Mouse (Mus musculus) forebrain, embryonic 11.5 days (tissue): ENCODE measurements at regions not wholly inside any gene's neighbourhood (a gene's known extent, or its start where the extent isn't known, plus 50 kb on each side); places are given as distances from the start of the nearest gene placed in this dataset.

Experiments
- ATAC-seq: fragments of 200-750 bp; cut with Nextera tagmentation; replicated peaks from 2 replicates; pipeline ENCODE4 v1.8.0; 2017; ENCODE audit warnings: moderate TSS enrichment; ENCODE audit not compliant: low FRiP score
- DNase-seq: peaks from one replicate; pipeline ENCODE4 v3.0.0-alpha.2; 2017; ENCODE audit warnings: low spot score
- H3K27ac ChIP-seq: fragments of 300-500 bp; sonication (generic); 2 replicates; pipeline ENCODE4 v1.5.1; 2014; ENCODE audit warnings: low read depth, low read length
- H3K27me3 ChIP-seq: fragments of 300-500 bp; sonication (generic); 2 replicates; pipeline ENCODE4 v1.6.1; 2014; ENCODE audit warnings: mild to moderate bottlenecking, low read length, mixed read lengths; ENCODE audit not compliant: control insufficient read depth, insufficient read depth
- H3K36me3 ChIP-seq: fragments of 300-500 bp; sonication (generic); 2 replicates; pipeline ENCODE4 v1.6.1; 2014; ENCODE audit warnings: mild to moderate bottlenecking, low read length, moderate library complexity, mixed read lengths; ENCODE audit not compliant: control insufficient read depth, insufficient read depth
- H3K4me1 ChIP-seq: fragments of 300-500 bp; sonication (generic); replicated peaks from 2 replicates; pipeline ENCODE4 v1.6.1; 2014; ENCODE audit warnings: low read length, mixed read lengths; ENCODE audit not compliant: control insufficient read depth, insufficient read depth
- H3K4me2 ChIP-seq: fragments of 300-500 bp; sonication (generic); 2 replicates; pipeline ENCODE4 v1.6.1; 2014; ENCODE audit warnings: low read depth, mild to moderate bottlenecking, low read length, moderate library complexity, mixed read lengths; ENCODE audit not compliant: severe bottlenecking
- H3K4me3 ChIP-seq: fragments of 300-500 bp; sonication (generic); 2 replicates; pipeline ENCODE4 v1.5.1; 2014; ENCODE audit warnings: low read depth, low read length
- H3K9ac ChIP-seq: fragments of 300-500 bp; sonication (generic); 2 replicates; pipeline ENCODE4 v1.6.1; 2014; ENCODE audit warnings: low read length
- H3K9me3 ChIP-seq: fragments of 300-500 bp; sonication (generic); 2 replicates; pipeline ENCODE4 v1.6.1; 2016; ENCODE audit warnings: low read length, mixed read lengths; ENCODE audit not compliant: control insufficient read depth
- WGBS: fragments of 180-500 bp; shearing (Covaris S2); extraction: QIAGEN DNeasy Blood & Tissue Kit; methylation state at CpG from one replicate; pipeline ENCODE4 v1.1.7; 2014; 5-methylcytosine and 5-hydroxymethylcytosine counted together

DNA sequence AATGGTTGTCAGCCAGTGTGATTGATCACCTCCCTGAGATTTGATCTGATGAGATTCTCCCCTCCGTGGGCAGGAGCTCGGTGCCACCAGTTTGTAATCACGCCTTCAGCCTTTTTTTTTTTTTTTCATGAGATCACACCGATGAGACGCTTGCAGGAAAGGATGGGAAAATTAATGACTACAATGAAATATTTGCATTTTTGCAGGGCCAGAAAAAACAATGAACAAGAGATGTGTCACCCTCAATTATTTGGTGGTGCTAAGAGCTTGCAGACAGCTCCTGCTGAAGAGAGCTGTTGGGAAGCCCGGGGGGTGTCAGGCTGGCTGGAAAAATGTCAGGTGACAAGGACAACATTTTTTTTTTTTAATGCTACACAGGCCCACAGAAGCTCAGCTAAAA lies 227.6 kb upstream of the Irx3 start:
- no peak overlapping the region for H3K4me2 ChIP-seq
- H3K9me3 ChIP-seq = no peaks in the 10 kb centered on the region
- H3K36me3 ChIP-seq = no peaks in the 10 kb centered on the region
- H3K27me3 ChIP-seq = peaks cover 31% of the 10 kb centered on the region
- 58% methylated on average over 6 of the region's 6 CpGs for WGBS
- H3K9ac ChIP-seq = no peak overlapping the region
- H3K27ac ChIP-seq = no peak overlapping the region
- no peak overlapping the region for H3K4me3 ChIP-seq
- DNase-seq (no peak), ATAC-seq (no peak)
- peaks cover 2% of the 10 kb centered on the region; the same call in 1 of the 2 replicates for H3K4me1 ChIP-seq

DNA sequence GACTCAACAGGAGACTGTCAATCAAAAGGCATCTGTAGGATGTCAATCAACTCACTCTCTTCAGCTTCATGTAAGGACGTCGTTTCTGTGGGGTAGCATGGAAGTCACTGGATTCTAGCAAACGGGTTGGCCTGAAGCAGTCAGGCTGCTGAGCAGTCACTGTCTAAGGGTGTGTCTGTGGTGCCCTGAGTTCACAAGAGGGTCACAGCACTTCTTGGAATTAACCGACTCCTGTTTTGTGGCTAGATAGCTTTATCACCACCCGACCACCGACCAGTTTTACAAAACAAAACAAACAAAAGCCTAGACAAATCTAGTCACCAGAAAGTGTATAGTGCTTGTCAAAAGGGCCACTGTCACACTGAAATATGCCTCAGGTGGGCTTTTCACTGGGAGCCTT lies 226.4 kb upstream of the Irx3 start:
- Histone ChIP-seq H3K27me3 (peaks cover 38% of the 10 kb centered on the region), H3K4me3 (no peak overlapping the region), H3K4me1 (peaks cover 2% of the 10 kb centered on the region; the same call in 1 of the 2 replicates), H3K36me3 (no peaks in the 10 kb centered on the region), H3K27ac (no peak overlapping the region), H3K9ac (no peak overlapping the region), H3K9me3 (no peaks in the 10 kb centered on the region), H3K4me2 (no peak overlapping the region)
- WGBS = 18% methylated on average over 6 of the region's 6 CpGs
- no peak for DNase-seq
- ATAC-seq = no peak

DNA sequence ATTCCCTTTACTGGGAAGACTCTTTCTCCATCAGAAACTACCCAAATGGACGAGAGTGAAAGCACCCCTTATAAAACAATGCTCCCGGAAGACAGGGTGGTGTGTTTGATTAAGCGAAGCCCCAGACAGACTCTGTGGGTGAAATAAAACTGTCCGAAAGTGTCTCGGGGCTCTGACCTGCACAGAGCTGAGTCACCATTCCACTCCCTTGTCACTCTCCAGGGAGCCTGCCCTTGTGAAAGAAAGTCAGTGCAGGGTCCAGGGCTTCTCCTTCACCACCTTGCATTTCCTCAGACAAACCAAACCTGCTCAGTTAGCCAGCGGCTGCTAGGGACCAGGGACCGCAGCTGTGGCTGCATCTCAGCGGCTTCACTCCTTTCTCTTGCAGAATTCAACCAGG lies 222.3 kb upstream of the Irx3 start:
- DNase-seq (no peak), ATAC-seq (no peak)
- Histone ChIP-seq H3K27me3 (peaks cover 34% of the 10 kb centered on the region), H3K36me3 (no peaks in the 10 kb centered on the region), H3K4me3 (no peak overlapping the region), H3K9ac (no peak overlapping the region), H3K27ac (no peak overlapping the region), H3K9me3 (no peaks in the 10 kb centered on the region), H3K4me1 (no peaks in the 10 kb centered on the region; the same call in 1 of the 2 replicates), H3K4me2 (no peak overlapping the region)
- WGBS = 11% methylated on average over 8 of the region's 8 CpGs

DNA sequence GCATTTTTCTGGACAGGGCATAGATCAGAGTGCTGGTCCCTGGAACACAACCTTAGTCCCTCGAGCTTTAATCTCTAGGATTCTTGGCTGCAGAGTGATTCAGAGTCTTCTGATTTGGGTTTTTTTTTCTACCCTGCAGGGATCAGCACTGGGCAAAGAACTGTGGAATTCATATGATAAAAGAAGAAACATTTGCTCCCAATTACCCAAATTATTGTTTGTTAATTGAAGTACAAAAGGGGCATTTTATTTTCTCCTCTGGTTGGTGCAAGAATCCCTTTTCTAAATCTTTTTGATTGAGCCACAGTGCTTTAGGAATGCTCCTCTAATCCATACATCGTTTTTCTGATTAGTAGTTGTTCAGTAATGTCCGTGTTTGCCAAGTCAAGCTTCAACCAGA lies 219.7 kb upstream of the Irx3 start:
- H3K4me3 ChIP-seq = no peak overlapping the region
- no peak overlapping the region for H3K4me2 ChIP-seq
- WGBS = 63% methylated on average over 3 of the region's 3 CpGs
- ATAC-seq (no peak), DNase-seq (no peak)
- no peak overlapping the region for H3K27ac ChIP-seq
- H3K9ac ChIP-seq = no peak overlapping the region
- no peaks in the 10 kb centered on the region for H3K36me3 ChIP-seq
- peaks cover 23% of the 10 kb centered on the region for H3K27me3 ChIP-seq
- no peaks in the 10 kb centered on the region for H3K9me3 ChIP-seq
- no peaks in the 10 kb centered on the region for H3K4me1 ChIP-seq

DNA sequence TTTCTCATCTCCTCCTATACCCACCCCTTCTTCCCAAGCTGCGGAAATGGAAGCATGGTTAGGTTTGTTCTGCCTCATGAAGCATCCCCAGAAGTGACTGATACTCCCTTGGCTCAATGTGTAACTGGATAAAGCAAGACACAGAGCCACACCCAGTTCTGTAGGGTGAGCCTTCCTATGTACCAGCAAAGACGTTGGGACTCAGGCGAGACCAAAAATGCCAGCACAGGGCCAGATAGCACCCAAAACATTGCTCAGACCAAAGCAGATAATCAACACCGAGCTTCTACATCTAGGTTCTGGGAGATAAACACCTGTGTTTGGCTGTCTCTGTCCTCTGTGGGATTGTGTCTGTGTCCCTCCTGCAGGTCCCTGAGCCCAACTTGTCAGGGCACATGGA lies 212.8 kb upstream of the Irx3 start:
- no peaks in the 10 kb centered on the region for H3K4me1 ChIP-seq

DNA sequence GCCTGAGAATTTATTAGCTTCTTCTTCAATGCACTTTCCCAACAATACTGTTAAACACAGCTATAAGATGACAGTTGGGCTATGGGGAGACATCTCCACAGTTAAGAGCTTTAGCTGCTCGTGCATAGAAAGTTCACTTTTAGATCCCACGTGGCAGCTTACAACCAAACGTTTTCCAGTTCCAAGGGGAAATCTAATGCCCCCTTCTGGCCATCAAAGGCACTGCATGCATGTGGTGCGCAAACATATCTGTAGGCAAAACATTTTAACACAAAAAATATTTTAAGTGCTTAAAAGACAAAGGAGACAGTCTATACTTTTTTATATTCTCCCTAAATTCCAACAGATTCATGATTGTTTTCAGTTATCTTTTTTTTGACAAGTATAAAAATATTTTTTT lies 211.3 kb upstream of the Irx3 start:
- no peaks in the 10 kb centered on the region for H3K9me3 ChIP-seq
- H3K36me3 ChIP-seq = no peaks in the 10 kb centered on the region
- DNase-seq (no peak), ATAC-seq (no peak)
- H3K4me2 ChIP-seq = no peak overlapping the region
- H3K4me3 ChIP-seq = no peak overlapping the region
- no peak overlapping the region for H3K9ac ChIP-seq
- H3K27ac ChIP-seq = no peak overlapping the region
- no peaks in the 10 kb centered on the region for H3K4me1 ChIP-seq
- peaks cover 6% of the 10 kb centered on the region for H3K27me3 ChIP-seq
- WGBS = 59% methylated on average over 4 of the region's 4 CpGs

More for the DNA sequence above, 212.8 kb upstream of the Irx3 start:
- Histone ChIP-seq H3K4me2 (no peak overlapping the region), H3K9ac (no peak overlapping the region), H3K27me3 (peaks cover 4% of the 10 kb centered on the region), H3K36me3 (no peaks in the 10 kb centered on the region), H3K4me3 (no peak overlapping the region), H3K9me3 (no peaks in the 10 kb centered on the region), H3K27ac (no peak overlapping the region)
- WGBS = 90% methylated on average over 4 of the region's 4 CpGs
- no peak for ATAC-seq
- DNase-seq = no peak

DNA sequence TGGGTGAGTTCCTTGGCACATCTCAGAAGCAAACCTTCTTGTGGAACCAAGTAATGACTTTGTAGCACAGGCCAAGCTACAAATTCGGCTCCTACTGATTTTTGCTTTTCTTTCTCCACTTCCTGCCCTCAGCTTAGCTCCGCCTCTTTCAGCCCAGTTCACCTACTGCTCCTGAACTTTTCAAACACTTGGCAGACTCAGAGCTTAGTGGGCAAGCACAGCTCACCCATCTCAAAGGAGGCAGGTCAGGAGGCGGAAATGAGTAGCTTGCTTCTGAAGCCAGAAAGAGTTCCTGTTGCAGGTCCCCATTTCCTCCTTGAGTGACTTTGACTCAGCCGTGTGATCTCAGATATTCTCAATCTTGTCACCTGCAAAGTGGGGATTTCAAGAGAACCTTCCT lies 208.5 kb upstream of the Irx3 start:
- 93% methylated on average over 4 of the region's 4 CpGs for WGBS
- no peak overlapping the region for H3K27ac ChIP-seq
- H3K9ac ChIP-seq = no peak overlapping the region
- no peaks in the 10 kb centered on the region for H3K36me3 ChIP-seq
- H3K4me1 ChIP-seq = no peaks in the 10 kb centered on the region
- H3K4me2 ChIP-seq = no peak overlapping the region
- no peaks in the 10 kb centered on the region for H3K9me3 ChIP-seq
- DNase-seq (no peak), ATAC-seq (no peak)
- H3K4me3 ChIP-seq = no peak overlapping the region
- H3K27me3 ChIP-seq = peaks cover 10% of the 10 kb centered on the region

DNA sequence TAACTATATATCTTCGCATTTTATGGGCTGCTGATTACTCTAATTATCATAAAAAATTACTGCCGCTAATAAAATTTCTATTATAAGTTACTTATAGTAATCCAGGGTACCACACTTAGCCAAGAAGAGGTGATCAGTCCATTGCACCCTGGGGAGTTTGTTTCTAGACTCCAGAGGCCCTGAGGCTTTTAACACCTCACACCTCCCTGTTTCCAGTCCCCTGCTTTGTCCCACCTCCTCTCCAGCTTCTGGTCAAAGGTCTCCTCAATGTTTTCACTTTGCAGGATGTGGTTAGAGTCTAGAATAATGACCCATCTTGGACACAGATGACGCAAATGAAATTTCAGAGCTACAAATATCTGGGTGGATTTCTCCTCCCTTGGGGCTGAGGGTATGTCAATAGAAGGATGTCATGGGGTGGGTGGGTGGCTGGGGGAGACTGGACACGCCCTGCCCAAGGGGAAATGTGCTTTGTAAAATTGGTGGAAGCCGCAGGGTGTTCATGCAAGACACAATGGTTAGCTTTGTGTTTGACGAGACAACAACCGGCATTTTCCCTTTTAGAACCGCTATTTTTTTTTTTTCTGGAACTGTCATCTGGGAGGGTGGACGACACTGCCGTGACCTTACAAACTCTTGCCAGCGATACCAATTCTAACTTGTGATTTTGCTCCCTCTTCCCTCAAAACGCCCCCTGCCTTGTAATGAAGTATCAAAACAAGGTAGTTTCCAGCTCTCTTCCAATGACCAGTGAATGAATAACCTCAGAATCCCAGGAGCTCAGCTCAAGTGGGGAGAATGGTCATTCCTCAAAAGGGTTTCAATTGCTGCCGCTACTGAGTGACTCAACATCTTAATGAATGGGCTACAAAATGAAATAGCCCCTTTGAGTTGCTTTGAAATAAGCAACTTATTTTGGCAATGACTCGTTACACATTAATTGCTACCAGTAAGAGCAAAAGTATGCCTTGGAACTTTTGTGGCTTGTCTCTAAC lies 207.0 kb upstream of the Irx3 start:
- H3K36me3 ChIP-seq = no peaks in the 10 kb centered on the region
- H3K27ac ChIP-seq = no peak overlapping the region
- WGBS = 65% methylated on average over 14 of the region's 14 CpGs
- H3K4me1 ChIP-seq = no peaks in the 10 kb centered on the region
- peaks cover 10% of the 10 kb centered on the region for H3K27me3 ChIP-seq
- H3K9ac ChIP-seq = no peak overlapping the region
- no peaks in the 10 kb centered on the region for H3K9me3 ChIP-seq
- H3K4me3 ChIP-seq = no peak overlapping the region
- DNase-seq (no peak), ATAC-seq (no peak)
- H3K4me2 ChIP-seq = no peak overlapping the region

DNA sequence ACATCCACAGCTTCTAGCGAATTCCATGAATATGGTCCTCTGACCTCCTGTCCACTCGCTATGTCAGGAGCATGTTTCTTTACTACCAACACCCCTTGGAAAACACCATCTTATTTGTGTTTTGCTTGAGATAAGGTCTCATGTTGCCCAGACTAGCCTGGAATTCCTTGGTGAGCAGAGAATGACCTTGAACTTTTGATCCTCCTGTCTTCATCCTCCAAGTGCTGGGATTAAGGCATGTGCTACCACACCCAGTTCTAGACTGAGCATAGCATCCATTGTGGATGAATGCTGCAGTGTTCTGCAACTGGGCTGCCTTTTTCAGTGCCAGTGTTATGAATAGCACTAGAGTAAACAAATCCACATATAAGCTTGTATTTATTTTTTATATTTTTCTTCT lies 203.2 kb upstream of the Irx3 start:
- no peaks in the 10 kb centered on the region for H3K4me1 ChIP-seq
- 96% methylated on average over 2 of the region's 2 CpGs for WGBS
- H3K36me3 ChIP-seq = no peaks in the 10 kb centered on the region
- peaks cover 33% of the 10 kb centered on the region for H3K27me3 ChIP-seq
- no peaks in the 10 kb centered on the region for H3K9me3 ChIP-seq
- H3K4me3 ChIP-seq = no peak overlapping the region
- no peak overlapping the region for H3K9ac ChIP-seq
- no peak overlapping the region for H3K4me2 ChIP-seq
- H3K27ac ChIP-seq = no peak overlapping the region
- DNase-seq (no peak), ATAC-seq (no peak)
